Mouse (Mus musculus) cerebellum, adult 2 months (tissue): ENCODE measurements at regions not wholly inside any gene's neighbourhood (a gene's known extent, or its start where the extent isn't known, plus 50 kb on each side); places are given as distances from the start of the nearest gene placed in this dataset.

Experiments used
- CTCF ChIP-seq: fragments of 200-500 bp; IDR thresholded peaks from 2 replicates; pipeline ENCODE4 v1.5.1; 2011; ENCODE audit warnings: low read depth, mild to moderate bottlenecking, control low read depth, low read length, moderate library complexity, borderline replicate concordance; ENCODE audit not compliant: insufficient read depth
- POLR2A ChIP-seq: fragments of 200-500 bp; IDR thresholded peaks from 2 replicates; pipeline ENCODE4 v1.6.1; 2011; ENCODE audit warnings: low read length, control low read depth, borderline replicate concordance; ENCODE audit not compliant: insufficient read depth

DNA sequence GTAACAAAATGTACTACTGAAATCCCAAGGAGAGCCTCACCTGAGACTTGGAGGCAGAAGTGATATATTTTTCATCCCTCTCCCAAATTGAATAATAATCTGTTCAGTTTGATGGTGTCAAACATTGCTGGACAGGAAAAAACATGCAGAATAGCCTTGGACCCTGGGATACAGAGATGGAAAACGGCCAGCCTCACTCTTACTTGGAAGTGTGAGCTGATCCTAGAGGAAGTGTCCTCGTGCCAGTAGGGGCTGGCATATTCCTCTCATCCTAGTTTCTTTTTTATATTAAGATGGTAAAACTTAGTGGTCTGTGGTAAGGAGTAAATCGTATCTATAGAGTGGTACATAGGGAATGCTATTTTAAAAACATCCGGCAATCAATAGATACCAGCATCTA lies 107.6 kb upstream of the Mpdz start:
- TF ChIP-seq POLR2A = no peak
- TF ChIP-seq CTCF = no peak
